Mouse (Mus musculus) erythroblast, embryonic 14.5 days (primary cell): ENCODE results near the gene Nsd2.

Experiments
- GATA1 ChIP-seq: IDR thresholded peaks from 2 replicates; pipeline ENCODE4 v1.6.1; 2012; ENCODE audit warnings: low read length, inconsistent platforms, mixed read lengths
- TAL1 ChIP-seq: IDR thresholded peaks from 3 replicates; pipeline ENCODE4 v1.6.1; 2012; ENCODE audit warnings: low read length, inconsistent platforms, mixed read lengths

DNA sequence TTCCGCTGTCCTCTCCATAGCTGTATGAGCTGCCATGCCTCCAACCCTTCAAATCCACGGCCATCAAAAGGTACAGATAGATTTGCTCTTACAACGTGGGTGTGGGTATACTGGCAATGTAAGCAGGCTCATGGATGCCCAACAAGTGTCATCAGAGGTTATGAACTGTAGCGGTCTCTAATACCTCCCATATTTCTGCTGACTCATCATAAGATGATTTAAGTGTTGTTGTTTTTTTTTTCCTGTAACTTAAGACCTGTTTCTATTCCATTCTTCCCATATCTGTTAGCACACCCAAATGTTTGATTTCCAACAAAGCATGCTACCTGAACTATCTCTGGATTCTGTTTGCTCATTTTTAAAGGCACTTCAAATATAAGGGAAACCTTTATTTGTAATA lies 60.6 kb downstream of the Nsd2 start:
- TF ChIP-seq GATA1 = no peak
- TF ChIP-seq TAL1 = no peak
